Mouse (Mus musculus) heart, adult 2 months (tissue): ENCODE results near the gene Hs3st5.

ENCODE experiments used
- CTCF ChIP-seq: fragments of 200-600 bp; IDR thresholded peaks from 2 replicates; pipeline ENCODE4 v1.8.1; 2022; ENCODE audit warnings: antibody characterized with exemption, mild to moderate bottlenecking, moderate library complexity
- EP300 ChIP-seq: fragments of 200-500 bp; IDR thresholded peaks from 2 replicates; pipeline ENCODE4 v1.6.1; 2011; ENCODE audit warnings: low read depth, low read length, control low read depth; ENCODE audit not compliant: insufficient read depth
- POLR2A ChIP-seq: fragments of 200-500 bp; IDR thresholded peaks from 2 replicates; pipeline ENCODE4 v1.6.1; 2011; ENCODE audit warnings: mild to moderate bottlenecking, low read depth, low read length, control low read depth; ENCODE audit not compliant: insufficient read depth

- TF ChIP-seq CTCF = no peak
- no peak for TF ChIP-seq POLR2A
- TF ChIP-seq EP300 = no peak
Observed at GRCm38 (mm10) chr10:36795311-36795710, 288.7 kb downstream of the Hs3st5 start.
